Mouse (Mus musculus): ENCODE measurements at regions not wholly inside any gene's neighbourhood (a gene's known extent, or its start where the extent isn't known, plus 50 kb on each side); places are given as distances from the start of the nearest gene placed in this dataset.

DNA sequence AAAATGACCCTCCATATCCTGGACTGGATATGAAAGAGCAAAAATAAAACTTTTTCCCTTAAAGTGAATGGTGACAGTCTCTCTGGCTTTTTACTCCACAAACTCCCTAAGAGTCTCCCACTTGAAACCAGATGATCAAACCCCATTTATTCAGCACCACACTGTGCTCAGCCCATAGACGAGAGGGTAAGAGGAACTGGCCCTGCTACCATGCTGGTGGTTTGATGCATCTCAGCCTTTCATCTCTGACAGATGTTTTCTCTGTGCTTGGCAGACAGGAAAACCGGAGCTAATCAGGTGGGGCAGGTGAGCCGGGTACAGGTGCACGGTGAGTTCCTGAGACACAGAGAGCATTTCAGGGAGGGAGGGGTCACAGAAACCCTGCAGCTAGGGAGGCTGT is 631.8 kb downstream of the Defb40 start:
- Histone ChIP-seq H3K4me1 (ENCODE audit: control insufficient read depth, insufficient read depth) (no peaks in the 10 kb centered on the region), H3K9ac (replicated peaks; ENCODE audit: low read depth, low read length) (no peak overlapping the region), H3K36me3 (replicated peaks; ENCODE audit: control insufficient read depth, insufficient read depth, low read length) (no peaks in the 10 kb centered on the region), H3K27me3 (ENCODE audit: control insufficient read depth, insufficient read depth, low read length) (no peaks in the 10 kb centered on the region), H3K9me3 (replicated peaks; ENCODE audit: control insufficient read depth, low read length) (no peaks in the 10 kb centered on the region), H3K4me2 (ENCODE audit: low read depth, low read length) (no peak overlapping the region), H3K27ac (ENCODE audit: low read depth) (no peak overlapping the region), H3K4me3 (ENCODE audit: low read depth, low read length) (no peak overlapping the region)
- 62% methylated on average over 4 of the region's 4 CpGs for WGBS
- DNase-seq (ENCODE audit: low spot score) (no peak), ATAC-seq (ENCODE audit: insufficient read depth, low read depth) (no peak)
- TF ChIP-seq EP300 (IDR thresholded peaks at IDR 0.05; ENCODE audit: low read depth): no peak
- TF ChIP-seq CTCF (IDR thresholded peaks at IDR 0.05; ENCODE audit: low read depth): no peak

- DNase-seq (ENCODE audit: low spot score): peak; percentile 50
- no peak for TF ChIP-seq EP300 (IDR thresholded peaks at IDR 0.05; ENCODE audit: low read depth)
- TF ChIP-seq CTCF (IDR thresholded peaks at IDR 0.05; ENCODE audit: low read depth): peak; percentile 94
- 32% methylated on average over 6 of the region's 6 CpGs for WGBS
These were observed 632.7 kb downstream of the Defb40 start for GRCm38 (mm10) chr8:18345322-18345721.

DNA sequence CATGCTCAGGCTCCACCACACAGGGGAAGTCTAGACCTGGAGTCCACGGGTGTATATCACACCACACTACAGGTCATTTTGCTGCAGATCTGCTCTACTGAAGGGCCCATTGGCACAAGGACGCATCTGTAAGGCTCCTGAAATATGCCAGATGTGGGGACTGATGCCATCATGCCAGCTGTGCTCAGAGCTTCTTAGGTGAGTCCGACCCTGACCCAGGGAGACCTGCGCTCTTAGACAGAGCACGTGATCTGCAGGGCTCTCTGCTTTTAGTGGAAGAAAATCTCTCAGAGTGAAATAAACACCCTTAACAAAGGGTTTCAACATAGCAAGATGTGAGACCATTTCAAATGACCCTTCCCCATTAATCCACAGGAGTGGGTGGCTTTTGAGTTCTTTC is 633.2 kb downstream of the Defb40 start:
- H3K4me3 ChIP-seq (ENCODE audit: low read depth, low read length): no peak overlapping the region
- no peaks in the 10 kb centered on the region for H3K4me1 ChIP-seq (ENCODE audit: control insufficient read depth, insufficient read depth)
- no peak overlapping the region for H3K9ac ChIP-seq (replicated peaks; ENCODE audit: low read depth, low read length)
- no peaks in the 10 kb centered on the region for H3K9me3 ChIP-seq (replicated peaks; ENCODE audit: control insufficient read depth, low read length)
- no peaks in the 10 kb centered on the region for H3K36me3 ChIP-seq (replicated peaks; ENCODE audit: control insufficient read depth, insufficient read depth, low read length)
- WGBS: 77% methylated on average over 5 of the region's 5 CpGs
- no peaks in the 10 kb centered on the region for H3K27me3 ChIP-seq (ENCODE audit: control insufficient read depth, insufficient read depth, low read length)
- TF ChIP-seq EP300 (IDR thresholded peaks at IDR 0.05; ENCODE audit: low read depth) (no peak), CTCF (IDR thresholded peaks at IDR 0.05; ENCODE audit: low read depth) (no peak)
- ATAC-seq (ENCODE audit: insufficient read depth, low read depth): no peak
- no peak overlapping the region for H3K27ac ChIP-seq (ENCODE audit: low read depth)
- DNase-seq (ENCODE audit: low spot score): no peak
- H3K4me2 ChIP-seq (ENCODE audit: low read depth, low read length): no peak overlapping the region

More at GRCm38 (mm10) chr8:18345322-18345721, 632.7 kb downstream of the Defb40 start:
- Histone ChIP-seq H3K4me3 (ENCODE audit: low read depth, low read length) (no peak overlapping the region), H3K27me3 (ENCODE audit: control insufficient read depth, insufficient read depth, low read length) (no peaks in the 10 kb centered on the region), H3K4me1 (ENCODE audit: control insufficient read depth, insufficient read depth) (no peaks in the 10 kb centered on the region), H3K27ac (ENCODE audit: low read depth) (no peak overlapping the region), H3K9ac (replicated peaks; ENCODE audit: low read depth, low read length) (no peak overlapping the region), H3K9me3 (replicated peaks; ENCODE audit: control insufficient read depth, low read length) (no peaks in the 10 kb centered on the region), H3K36me3 (replicated peaks; ENCODE audit: control insufficient read depth, insufficient read depth, low read length) (no peaks in the 10 kb centered on the region), H3K4me2 (ENCODE audit: low read depth, low read length) (no peak overlapping the region)
- ATAC-seq (ENCODE audit: insufficient read depth, low read depth): no peak

- Histone ChIP-seq H3K27ac (ENCODE audit: low read depth) (no peak overlapping the region), H3K9ac (replicated peaks; ENCODE audit: low read depth, low read length) (no peak overlapping the region), H3K36me3 (replicated peaks; ENCODE audit: control insufficient read depth, insufficient read depth, low read length) (no peaks in the 10 kb centered on the region), H3K4me2 (ENCODE audit: low read depth, low read length) (no peak overlapping the region), H3K4me1 (ENCODE audit: control insufficient read depth, insufficient read depth) (no peaks in the 10 kb centered on the region), H3K4me3 (ENCODE audit: low read depth, low read length) (no peak overlapping the region), H3K9me3 (replicated peaks; ENCODE audit: control insufficient read depth, low read length) (no peaks in the 10 kb centered on the region), H3K27me3 (ENCODE audit: control insufficient read depth, insufficient read depth, low read length) (no peaks in the 10 kb centered on the region)
- DNase-seq (ENCODE audit: low spot score): no peak
- no peak for ATAC-seq (ENCODE audit: insufficient read depth, low read depth)
- WGBS: 50% methylated on average over 1 of the region's 1 CpGs
- TF ChIP-seq CTCF (IDR thresholded peaks at IDR 0.05; ENCODE audit: low read depth) (no peak), EP300 (IDR thresholded peaks at IDR 0.05; ENCODE audit: low read depth) (no peak)
These were observed 642.5 kb downstream of the Defb40 start for GRCm38 (mm10) chr8:18335576-18335975.

DNA sequence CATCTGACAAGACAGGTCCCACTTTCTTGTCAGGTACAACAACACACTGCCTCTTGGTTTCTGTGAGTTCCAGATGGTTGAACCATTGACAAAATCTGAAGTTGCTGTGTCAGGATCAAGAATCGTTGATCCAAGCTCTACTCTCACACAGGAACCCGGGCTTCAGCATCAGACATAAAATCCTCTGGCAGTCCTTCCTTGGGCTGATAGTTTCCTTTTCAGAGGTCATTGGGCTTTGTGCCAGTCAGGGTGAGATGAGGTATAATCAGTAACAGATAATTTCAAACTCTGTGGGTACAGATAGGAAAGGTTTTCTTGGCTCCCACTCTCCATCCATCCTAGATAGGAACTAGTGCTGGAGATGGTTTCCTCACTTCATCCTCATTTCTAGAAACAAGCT is 649.5 kb downstream of the Defb40 start:
- H3K9ac ChIP-seq (replicated peaks; ENCODE audit: low read depth, low read length): no peak overlapping the region
- H3K36me3 ChIP-seq (replicated peaks; ENCODE audit: control insufficient read depth, insufficient read depth, low read length): no peaks in the 10 kb centered on the region
- H3K4me2 ChIP-seq (ENCODE audit: low read depth, low read length): no peak overlapping the region
- WGBS: 76% methylated on average over 2 of the region's 2 CpGs
- H3K27me3 ChIP-seq (ENCODE audit: control insufficient read depth, insufficient read depth, low read length): no peaks in the 10 kb centered on the region
- no peak overlapping the region for H3K27ac ChIP-seq (ENCODE audit: low read depth)
- ATAC-seq (ENCODE audit: insufficient read depth, low read depth) (no peak), DNase-seq (ENCODE audit: low spot score) (no peak)
- H3K4me1 ChIP-seq (ENCODE audit: control insufficient read depth, insufficient read depth): no peaks in the 10 kb centered on the region
- H3K9me3 ChIP-seq (replicated peaks; ENCODE audit: control insufficient read depth, low read length): no peaks in the 10 kb centered on the region
- H3K4me3 ChIP-seq (ENCODE audit: low read depth, low read length): no peak overlapping the region
- TF ChIP-seq CTCF (IDR thresholded peaks at IDR 0.05; ENCODE audit: low read depth) (no peak), EP300 (IDR thresholded peaks at IDR 0.05; ENCODE audit: low read depth) (no peak)

DNA sequence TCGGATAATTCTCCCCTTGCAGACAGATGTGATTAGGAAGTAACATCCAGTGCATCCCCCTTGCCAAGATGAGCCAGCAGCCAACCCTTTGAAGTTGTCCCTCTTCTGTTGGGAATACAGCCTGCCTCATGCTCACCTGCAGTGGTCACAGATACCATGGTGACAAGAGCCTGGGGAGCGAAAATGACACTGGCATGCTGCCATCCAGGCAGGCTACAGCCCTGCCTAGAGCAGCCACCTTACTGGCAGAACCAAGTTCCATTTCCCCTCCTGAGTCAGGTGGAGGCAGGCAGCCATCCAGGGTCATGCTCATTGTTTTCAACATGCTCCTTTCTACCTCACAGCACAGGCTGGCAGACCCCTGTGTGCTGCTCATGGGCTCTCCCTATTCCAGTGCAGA is 661.6 kb downstream of the Defb40 start:
- DNase-seq (ENCODE audit: low spot score) (no peak), ATAC-seq (ENCODE audit: insufficient read depth, low read depth) (no peak)
- Histone ChIP-seq H3K4me2 (ENCODE audit: low read depth, low read length) (no peak overlapping the region), H3K4me3 (ENCODE audit: low read depth, low read length) (no peak overlapping the region), H3K4me1 (ENCODE audit: control insufficient read depth, insufficient read depth) (no peaks in the 10 kb centered on the region), H3K27ac (ENCODE audit: low read depth) (no peak overlapping the region), H3K36me3 (replicated peaks; ENCODE audit: control insufficient read depth, insufficient read depth, low read length) (no peaks in the 10 kb centered on the region), H3K27me3 (ENCODE audit: control insufficient read depth, insufficient read depth, low read length) (no peaks in the 10 kb centered on the region), H3K9ac (replicated peaks; ENCODE audit: low read depth, low read length) (no peak overlapping the region), H3K9me3 (replicated peaks; ENCODE audit: control insufficient read depth, low read length) (no peaks in the 10 kb centered on the region)
- TF ChIP-seq EP300 (IDR thresholded peaks at IDR 0.05; ENCODE audit: low read depth): no peak
- TF ChIP-seq CTCF (IDR thresholded peaks at IDR 0.05; ENCODE audit: low read depth): no peak
- WGBS: 33% methylated on average over 2 of the region's 2 CpGs
